Mouse (Mus musculus) intestine, postnatal 0 days (tissue): ENCODE data around the gene Nme8. TPM values are rescaled to one million over a fixed set of nuclear protein-coding genes. Genes with fewer than 3 reads are reported as not detected.
A peak's percentile ranks its signal among the peaks of the same experiment; 100 is the strongest.

Experiments used
- ATAC-seq: fragments of 200-750 bp; cut with Nextera tagmentation; 2 replicates; pipeline ENCODE4 v1.8.0; 2017; ENCODE audit warnings: mild to moderate bottlenecking, moderate TSS enrichment, moderate library complexity
- H3K27ac ChIP-seq: fragments of 300-500 bp; sonication (generic); 2 replicates; pipeline ENCODE4 v1.5.1; 2014; ENCODE audit warnings: mild to moderate bottlenecking, low read depth, low read length, moderate library complexity
- H3K27me3 ChIP-seq: fragments of 300-500 bp; sonication (generic); replicated peaks from 2 replicates; pipeline ENCODE4 v1.6.1; 2014; ENCODE audit warnings: low read length, mixed read lengths; ENCODE audit not compliant: control insufficient read depth, insufficient read depth
- H3K36me3 ChIP-seq: fragments of 300-500 bp; sonication (generic); 2 replicates; pipeline ENCODE4 v1.6.1; 2014; ENCODE audit warnings: mild to moderate bottlenecking, moderate library complexity; ENCODE audit not compliant: control insufficient read depth, insufficient read depth
- H3K4me1 ChIP-seq: fragments of 300-500 bp; sonication (generic); replicated peaks from 2 replicates; pipeline ENCODE4 v1.6.1; 2014; ENCODE audit warnings: antibody characterized with exemption, low read length, mixed read lengths; ENCODE audit not compliant: control insufficient read depth, insufficient read depth
- H3K4me2 ChIP-seq: fragments of 300-500 bp; sonication (generic); replicated peaks from 2 replicates; pipeline ENCODE4 v1.6.1; 2014; ENCODE audit warnings: low read depth, mild to moderate bottlenecking, moderate library complexity
- H3K4me3 ChIP-seq: fragments of 300-500 bp; sonication (generic); 2 replicates; pipeline ENCODE4 v1.5.1; 2014; ENCODE audit warnings: low read depth, low read length
- H3K9ac ChIP-seq: fragments of 300-500 bp; sonication (generic); 2 replicates; pipeline ENCODE4 v1.6.1; 2014; ENCODE audit warnings: mild to moderate bottlenecking, low read depth, low read length
- H3K9me3 ChIP-seq: fragments of 300-500 bp; sonication (generic); 2 replicates; pipeline ENCODE4 v1.6.1; 2016; ENCODE audit warnings: mixed run types; ENCODE audit not compliant: control insufficient read depth
- CTCF ChIP-seq: sonication (generic); IDR thresholded peaks from 2 replicates; pipeline ENCODE4 v1.5.1; 2016; ENCODE audit warnings: low read depth, mild to moderate bottlenecking, control low read depth, antibody characterized with exemption, moderate library complexity
- whole genome bisulfite sequencing: fragments of 180-500 bp; shearing (Covaris S2); extraction: QIAGEN DNeasy Blood & Tissue Kit; methylation state at CpG from one replicate; pipeline ENCODE4 v1.1.7; 2014; 5-methylcytosine and 5-hydroxymethylcytosine counted together
- polyA plus RNA-seq: library from polyadenylated mRNA; unstranded; fragments of >200 nt; fragmentation: Nextera tagmentation; extraction: Ambion mirVana; gene quantifications from 2 replicates; pipeline ENCODE4 v1.2.1, GENCODE M21; 2015

Nme8 gene
- polyA plus RNA-seq, 1 experiment from 2014 or later, result not detected

- Histone ChIP-seq H3K9me3 (no peaks in the 10 kb centered on the region), H3K4me1 (peaks cover 13% of the 10 kb centered on the region; the same call in 1 of the 2 replicates), H3K36me3 (no peaks in the 10 kb centered on the region), H3K4me3 (peak overlapping the region; percentile 60), H3K27ac (no peak overlapping the region), H3K27me3 (peaks cover 9% of the 10 kb centered on the region), H3K9ac (peak overlapping the region; percentile 74), H3K4me2 (peak overlapping the region; percentile 99)
- ATAC-seq, result peak; percentile 52; the same call in 1 of the 2 replicates
- TF ChIP-seq CTCF, result no peak
- WGBS, result 9% methylated on average over 5 of the region's 5 CpGs
These were observed 78.8 kb downstream of the Nme8 start for GRCm38 (mm10) chr13:19618841-19619215.

GRCm38 (mm10) chr13:19618081-19618480, 79.5 kb downstream of the Nme8 start:
- H3K9ac ChIP-seq, result no peak overlapping the region
- no peak overlapping the region for H3K4me2 ChIP-seq
- WGBS, result 94% methylated on average over 4 of the region's 4 CpGs
- peaks cover 10% of the 10 kb centered on the region; the same call in 1 of the 2 replicates for H3K4me1 ChIP-seq
- no peaks in the 10 kb centered on the region for H3K36me3 ChIP-seq
- H3K27me3 ChIP-seq, result peaks cover 2% of the 10 kb centered on the region
- H3K9me3 ChIP-seq, result no peaks in the 10 kb centered on the region
- no peak overlapping the region for H3K27ac ChIP-seq
- no peak for TF ChIP-seq CTCF
- H3K4me3 ChIP-seq, result no peak overlapping the region
- no peak for ATAC-seq

DNA sequence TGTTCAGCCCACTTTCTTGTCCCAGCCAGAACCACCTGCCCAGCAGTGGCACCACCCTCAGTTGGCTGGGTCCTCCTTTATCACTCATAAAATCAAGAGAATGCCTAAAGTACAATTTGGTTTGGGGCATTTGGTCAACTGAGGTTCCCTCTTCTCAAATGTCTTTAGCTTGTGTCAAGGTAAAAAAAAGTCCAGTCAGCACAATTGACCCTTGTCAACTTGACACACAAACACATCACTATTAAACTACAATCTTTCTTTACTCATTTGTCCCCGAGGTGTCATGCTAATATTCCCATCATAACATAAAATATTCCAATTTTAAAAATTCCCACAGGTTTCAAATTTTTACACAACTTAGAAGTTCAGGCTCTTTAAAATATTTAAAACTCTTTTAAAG, 83.3 kb downstream of the Nme8 start:
- WGBS, result 84% methylated on average over 1 of the region's 1 CpGs
- TF ChIP-seq CTCF, result no peak

DNA sequence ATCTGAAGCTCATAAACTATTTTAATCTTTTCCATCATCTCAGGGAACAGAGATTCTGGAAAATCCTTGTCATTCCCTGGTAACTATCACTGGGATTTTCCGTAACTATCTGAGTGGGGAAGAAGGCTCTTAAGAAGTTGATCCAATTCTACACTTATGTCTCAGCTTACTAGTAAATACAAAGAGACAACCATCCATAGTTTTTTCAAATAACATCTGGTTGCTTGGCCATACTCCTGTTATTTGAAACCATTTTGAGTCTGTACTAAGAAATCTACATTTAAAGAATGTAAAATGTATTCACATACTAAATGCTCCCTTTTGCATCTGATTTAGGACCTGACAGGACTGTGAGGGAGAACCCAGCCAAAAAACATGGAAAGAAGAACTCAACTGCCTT, 84.2 kb downstream of the Nme8 start:
- H3K4me1 ChIP-seq, result no peaks in the 10 kb centered on the region
- no peaks in the 10 kb centered on the region for H3K27me3 ChIP-seq
- no peaks in the 10 kb centered on the region for H3K9me3 ChIP-seq
- H3K9ac ChIP-seq, result no peak overlapping the region
- TF ChIP-seq CTCF, result no peak
- no peak overlapping the region for H3K4me3 ChIP-seq
- H3K27ac ChIP-seq, result no peak overlapping the region
- WGBS, result 67% methylated on average over 1 of the region's 1 CpGs
- no peak for ATAC-seq
- no peaks in the 10 kb centered on the region for H3K36me3 ChIP-seq
- no peak overlapping the region for H3K4me2 ChIP-seq

More for the DNA sequence above, 83.3 kb downstream of the Nme8 start:
- Histone ChIP-seq H3K9ac (no peak overlapping the region), H3K4me3 (no peak overlapping the region), H3K4me1 (peaks cover 7% of the 10 kb centered on the region; the same call in 1 of the 2 replicates), H3K27me3 (no peaks in the 10 kb centered on the region), H3K27ac (no peak overlapping the region), H3K9me3 (no peaks in the 10 kb centered on the region), H3K4me2 (no peak overlapping the region), H3K36me3 (no peaks in the 10 kb centered on the region)
- no peak for ATAC-seq

DNA sequence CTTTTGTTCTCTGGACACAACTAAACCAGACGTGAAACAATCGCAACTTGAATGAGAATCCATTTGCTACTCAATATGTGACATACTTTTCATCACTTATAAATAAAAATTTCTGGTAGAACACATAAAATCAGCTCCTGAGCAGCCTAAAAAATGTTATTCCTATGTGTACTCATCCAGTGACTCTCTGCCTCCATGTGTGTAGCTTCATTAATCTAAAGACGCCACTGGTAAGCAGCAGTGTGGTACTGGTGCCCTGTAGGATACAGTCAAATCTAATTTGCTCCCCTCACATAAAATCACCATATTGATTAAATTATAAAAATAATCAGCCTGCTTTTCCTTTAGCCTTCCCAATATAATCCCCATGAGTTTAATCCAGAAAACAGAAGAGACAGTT, 84.6 kb downstream of the Nme8 start:
- H3K4me2 ChIP-seq, result no peak overlapping the region
- no peak overlapping the region for H3K4me3 ChIP-seq
- H3K27me3 ChIP-seq, result no peaks in the 10 kb centered on the region
- H3K36me3 ChIP-seq, result no peaks in the 10 kb centered on the region
- ATAC-seq, result no peak
- H3K4me1 ChIP-seq, result no peaks in the 10 kb centered on the region
- no peaks in the 10 kb centered on the region for H3K9me3 ChIP-seq
- no peak for TF ChIP-seq CTCF
- no peak overlapping the region for H3K27ac ChIP-seq
- no peak overlapping the region for H3K9ac ChIP-seq
- 86% methylated on average over 3 of the region's 3 CpGs for WGBS

DNA sequence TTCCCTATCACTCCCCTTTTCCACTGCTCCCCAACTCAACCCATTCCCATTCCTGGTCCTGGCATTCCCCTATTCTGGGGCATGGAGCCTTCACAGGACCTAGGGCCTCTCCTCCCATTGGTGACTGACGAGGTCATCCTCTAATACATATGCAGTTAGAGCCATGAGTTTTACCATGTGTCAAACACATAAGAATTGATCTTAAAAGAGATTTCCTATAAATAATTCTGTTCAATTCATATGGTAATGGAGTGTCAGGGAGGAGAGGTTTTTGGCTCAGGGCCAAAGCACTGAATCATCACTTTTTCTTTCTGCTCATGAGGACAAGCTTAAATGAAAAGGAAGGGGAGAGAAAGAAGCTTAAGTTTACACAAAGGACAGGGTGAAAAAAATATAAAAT, 85.2 kb downstream of the Nme8 start:
- ATAC-seq, result no peak

DNA sequence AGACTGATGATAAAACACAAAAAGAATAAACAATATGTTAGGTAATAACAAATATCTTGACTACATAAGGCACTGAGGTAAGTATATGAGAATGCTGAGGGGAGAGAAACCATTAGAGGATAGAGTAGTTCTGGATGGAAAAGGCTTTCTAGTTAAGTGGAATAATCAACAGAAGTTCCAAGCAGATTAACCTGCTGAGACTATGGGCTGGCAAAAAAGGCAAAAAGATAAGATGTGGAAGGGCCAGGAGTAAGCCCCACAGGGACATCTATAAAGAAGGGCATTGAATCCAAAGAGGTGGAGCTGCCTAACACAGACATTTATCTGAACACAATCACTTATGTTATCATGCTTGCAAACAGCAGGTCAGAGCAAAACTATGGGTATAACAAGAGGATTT, 89.5 kb downstream of the Nme8 start:
- Histone ChIP-seq H3K9me3 (no peaks in the 10 kb centered on the region), H3K4me1 (no peaks in the 10 kb centered on the region), H3K36me3 (no peaks in the 10 kb centered on the region), H3K4me2 (no peak overlapping the region), H3K4me3 (no peak overlapping the region), H3K27ac (no peak overlapping the region), H3K27me3 (no peaks in the 10 kb centered on the region), H3K9ac (no peak overlapping the region)
- ATAC-seq, result no peak
- TF ChIP-seq CTCF, result no peak

More for the DNA sequence above, 85.2 kb downstream of the Nme8 start:
- Histone ChIP-seq H3K4me2 (no peak overlapping the region), H3K36me3 (no peaks in the 10 kb centered on the region), H3K9me3 (no peaks in the 10 kb centered on the region), H3K4me1 (no peaks in the 10 kb centered on the region), H3K27ac (no peak overlapping the region), H3K4me3 (no peak overlapping the region), H3K9ac (no peak overlapping the region), H3K27me3 (no peaks in the 10 kb centered on the region)
- no peak for TF ChIP-seq CTCF
- WGBS, result 71% methylated on average over 1 of the region's 1 CpGs
